Mouse (Mus musculus) heart, embryonic 14.5 days (tissue): ENCODE results near the gene Dync1i1. TPM values are rescaled to one million over a fixed set of nuclear protein-coding genes. Genes with fewer than 3 reads are reported as not detected.

Experiments used
- ATAC-seq: fragments of 200-750 bp; cut with Nextera tagmentation; 2 replicates; pipeline ENCODE4 v1.8.0; 2017; ENCODE audit warnings: low read depth, moderate TSS enrichment; ENCODE audit not compliant: insufficient number of reproducible peaks, insufficient read depth, low FRiP score
- H3K27ac ChIP-seq, 2 experiments: fragments of 200-500 bp in 1 of 2; fragments of 300-500 bp in 1 of 2; sonication (generic) in 1 of 2; replicated peaks in 1 of 2; 2 replicates each; pipeline ENCODE4 v1.5.1; 2012 to 2014; ENCODE audit warnings: low read depth in 2 of 2, low read length in 2 of 2, control low read depth in 1 of 2, mild to moderate bottlenecking in 1 of 2, mixed read lengths in 1 of 2; ENCODE audit not compliant: control insufficient read depth in 1 of 2, insufficient read depth in 1 of 2
- H3K27me3 ChIP-seq: fragments of 300-500 bp; sonication (generic); 2 replicates; pipeline ENCODE4 v1.6.1; 2014; ENCODE audit warnings: mild to moderate bottlenecking, low read length, control low read depth; ENCODE audit not compliant: control insufficient read depth, insufficient read depth
- H3K36me3 ChIP-seq: fragments of 300-500 bp; sonication (generic); 2 replicates; pipeline ENCODE4 v1.6.1; 2014; ENCODE audit warnings: mild to moderate bottlenecking, control low read depth, low read length, mixed read lengths; ENCODE audit not compliant: control insufficient read depth, insufficient read depth
- H3K4me1 ChIP-seq, 2 experiments: fragments of 200-500 bp in 1 of 2; fragments of 300-500 bp in 1 of 2; sonication (generic) in 1 of 2; 2 replicates each; pipeline ENCODE4 v1.6.1; 2012 to 2014; ENCODE audit warnings: low read length in 2 of 2, control low read depth in 1 of 2, mixed read lengths in 1 of 2; ENCODE audit not compliant: control insufficient read depth in 2 of 2, insufficient read depth in 2 of 2
- H3K4me2 ChIP-seq: fragments of 300-500 bp; sonication (generic); 2 replicates; pipeline ENCODE4 v1.6.1; 2014; ENCODE audit warnings: mild to moderate bottlenecking, low read length
- H3K4me3 ChIP-seq, 2 experiments: fragments of 200-500 bp in 1 of 2; fragments of 300-500 bp in 1 of 2; sonication (generic) in 1 of 2; 2 replicates each; pipeline ENCODE4 v1.5.1; 2012 to 2014; ENCODE audit warnings: low read length in 2 of 2, mild to moderate bottlenecking in 2 of 2, control low read depth in 1 of 2, low read depth in 1 of 2, moderate library complexity in 1 of 2; ENCODE audit not compliant: control insufficient read depth in 1 of 2, insufficient read depth in 1 of 2
- H3K9ac ChIP-seq: fragments of 300-500 bp; sonication (generic); 2 replicates; pipeline ENCODE4 v1.6.1; 2014; ENCODE audit warnings: mild to moderate bottlenecking, low read length
- H3K9me3 ChIP-seq: fragments of 300-500 bp; sonication (generic); 2 replicates; pipeline ENCODE4 v1.6.1; 2016; ENCODE audit warnings: low read length, control low read depth; ENCODE audit not compliant: control insufficient read depth
- WGBS: fragments of 180-500 bp; shearing (Covaris S2); extraction: QIAGEN DNeasy Blood & Tissue Kit; methylation state at CpG from one replicate; pipeline ENCODE4 v1.1.7; 2014; 5-methylcytosine and 5-hydroxymethylcytosine counted together
- polyA plus RNA-seq: library from polyadenylated mRNA; unstranded; fragments of >200 nt; fragmentation: Nextera tagmentation; extraction: Ambion mirVana; gene quantifications from 2 replicates; pipeline ENCODE4 v1.2.1, GENCODE M21; 2014

The Dync1i1 gene
- polyA plus RNA-seq, 1 experiment from 2014 or later: 3.3 TPM

DNA sequence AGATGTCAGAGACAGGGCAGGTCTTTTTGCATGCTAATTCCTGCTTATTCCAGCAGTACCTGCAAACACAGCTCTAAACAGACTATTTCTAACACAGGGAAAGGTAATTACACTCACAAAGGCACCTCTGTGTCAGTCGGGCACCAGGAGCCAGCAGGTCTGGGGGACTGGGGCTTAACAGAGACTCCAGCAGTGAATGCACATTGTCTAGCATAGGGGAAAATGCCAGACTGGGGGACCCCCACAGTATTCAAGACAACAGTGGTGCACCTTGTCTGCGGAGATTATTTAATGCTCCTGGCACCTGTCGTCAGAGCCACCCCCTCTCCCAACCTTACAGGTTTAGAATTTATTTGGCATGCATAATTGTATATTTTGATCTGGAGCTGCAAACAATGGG is 333.1 kb downstream of the Dync1i1 start:
- Histone ChIP-seq H3K27me3 (no peaks in the 10 kb centered on the region), H3K4me2 (no peak overlapping the region), H3K4me3 (no peak overlapping the region), H3K36me3 (no peaks in the 10 kb centered on the region), H3K4me1 (peaks cover 9 to 20% of the 10 kb centered on the region in 2 experiments), H3K27ac (no peak overlapping the region), H3K9me3 (no peaks in the 10 kb centered on the region), H3K9ac (no peak overlapping the region)
- ATAC-seq: no peak
- 65% methylated on average over 3 of the region's 3 CpGs for WGBS

DNA sequence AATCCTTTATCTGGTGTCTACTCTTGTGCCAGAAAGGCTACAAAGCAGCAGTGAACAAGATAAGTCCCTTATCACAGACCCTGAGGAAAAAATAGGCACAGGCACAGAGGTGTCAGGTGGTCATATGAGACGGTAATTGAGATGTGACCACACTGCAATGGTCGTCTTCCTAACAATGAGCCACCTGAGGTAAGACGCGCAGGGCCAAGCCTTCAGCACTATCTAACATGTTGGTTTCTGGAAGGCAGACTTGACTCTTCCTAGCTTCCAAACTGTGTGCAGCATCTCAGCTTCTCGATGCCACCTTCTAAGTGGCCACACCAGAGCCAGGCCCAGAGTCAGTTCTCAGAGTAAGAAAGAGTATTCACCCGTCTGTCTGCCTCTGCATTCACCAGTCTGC is 341.8 kb downstream of the Dync1i1 start:
- Histone ChIP-seq H3K4me1 (peaks cover 12 to 18% of the 10 kb centered on the region in 2 experiments), H3K9ac (no peak overlapping the region), H3K9me3 (no peaks in the 10 kb centered on the region), H3K27me3 (no peaks in the 10 kb centered on the region), H3K4me2 (no peak overlapping the region), H3K27ac (no peak overlapping the region), H3K36me3 (no peaks in the 10 kb centered on the region), H3K4me3 (no peak overlapping the region)
- ATAC-seq: no peak
- WGBS: 41% methylated on average over 6 of the region's 6 CpGs

DNA sequence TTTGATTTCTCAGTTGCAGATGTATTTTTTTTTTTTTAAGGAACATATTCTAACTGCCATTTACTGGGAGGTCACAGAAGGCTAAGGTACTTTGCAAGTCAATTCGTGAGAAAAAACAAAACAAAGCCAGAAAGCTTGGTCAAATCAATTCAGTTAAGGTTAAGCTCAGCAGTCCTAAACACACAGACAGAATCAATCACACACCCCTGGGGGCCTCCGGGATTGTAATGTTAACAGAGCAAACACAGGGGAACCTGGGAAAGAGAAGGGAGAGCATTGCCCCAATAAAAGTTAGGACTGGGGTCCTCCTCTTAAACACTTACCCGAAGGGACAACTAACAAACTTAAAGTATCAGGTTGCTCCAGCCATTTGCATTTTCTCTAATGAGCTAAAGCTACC is 344.6 kb downstream of the Dync1i1 start:
- 38% methylated on average over 3 of the region's 3 CpGs for WGBS
- no peak overlapping the region for H3K4me2 ChIP-seq
- H3K9ac ChIP-seq: no peak overlapping the region
- peaks cover 12 to 15% of the 10 kb centered on the region in 2 experiments for H3K4me1 ChIP-seq
- ATAC-seq: no peak
- peaks cover 4% of the 10 kb centered on the region for H3K36me3 ChIP-seq
- no peak overlapping the region for H3K27ac ChIP-seq
- H3K9me3 ChIP-seq: no peaks in the 10 kb centered on the region
- no peak overlapping the region for H3K4me3 ChIP-seq
- no peaks in the 10 kb centered on the region for H3K27me3 ChIP-seq

DNA sequence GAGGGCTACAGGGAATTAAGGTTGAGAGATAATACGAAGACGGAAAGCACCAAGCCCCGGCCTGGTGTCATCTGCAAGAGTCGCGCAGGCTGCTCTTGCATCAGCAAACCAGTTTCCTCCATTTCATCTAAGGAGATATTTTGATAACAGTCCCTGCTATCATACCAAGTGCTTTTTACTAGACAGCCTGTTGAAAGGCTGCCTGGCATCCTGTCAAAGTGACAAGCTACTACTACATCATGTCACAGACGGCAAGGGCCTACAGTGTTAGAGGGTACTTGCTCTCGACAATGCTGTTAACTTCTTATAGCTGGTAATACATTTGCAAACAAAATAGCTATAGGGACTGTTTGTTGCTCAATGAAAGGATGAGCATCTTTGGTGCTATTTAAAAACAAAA is 345.6 kb downstream of the Dync1i1 start:
- H3K4me1 ChIP-seq: peaks cover 12 to 15% of the 10 kb centered on the region in 2 experiments; a peak in 3 of 4 replicates
- WGBS: 41% methylated on average over 7 of the region's 7 CpGs

DNA sequence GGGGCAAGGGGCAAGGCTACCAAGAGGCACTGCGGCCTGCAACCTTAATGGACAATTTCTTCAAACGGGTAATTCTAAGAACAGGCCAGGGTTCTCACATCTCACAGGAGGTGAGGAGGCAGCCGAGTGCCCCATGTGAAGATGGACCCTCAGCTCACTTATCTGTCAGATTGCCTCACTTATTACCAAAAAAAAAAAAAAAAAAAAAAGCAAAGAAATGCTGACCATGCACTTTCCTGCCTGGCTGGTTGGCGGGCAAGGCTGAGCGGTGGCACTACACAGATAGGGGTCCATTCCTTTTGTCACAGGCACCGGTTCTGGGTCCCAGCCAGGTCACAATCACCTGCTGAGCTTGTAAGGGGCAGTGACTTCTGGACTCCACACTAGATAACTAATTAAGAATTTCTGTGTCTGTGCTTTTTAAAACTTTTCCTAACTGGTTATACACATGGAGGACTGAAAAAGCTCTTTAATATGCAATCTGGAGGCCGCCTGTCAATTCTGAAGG is 350.6 kb downstream of the Dync1i1 start:
- WGBS: 85% methylated on average over 7 of the region's 7 CpGs
- H3K4me2 ChIP-seq: no peak overlapping the region

More for the DNA sequence above, 345.6 kb downstream of the Dync1i1 start:
- Histone ChIP-seq H3K4me2 (no peak overlapping the region), H3K4me3 (no peak overlapping the region), H3K27ac (no peak overlapping the region), H3K36me3 (peaks cover 4% of the 10 kb centered on the region), H3K27me3 (no peaks in the 10 kb centered on the region), H3K9me3 (no peaks in the 10 kb centered on the region), H3K9ac (no peak overlapping the region)
- no peak for ATAC-seq

DNA sequence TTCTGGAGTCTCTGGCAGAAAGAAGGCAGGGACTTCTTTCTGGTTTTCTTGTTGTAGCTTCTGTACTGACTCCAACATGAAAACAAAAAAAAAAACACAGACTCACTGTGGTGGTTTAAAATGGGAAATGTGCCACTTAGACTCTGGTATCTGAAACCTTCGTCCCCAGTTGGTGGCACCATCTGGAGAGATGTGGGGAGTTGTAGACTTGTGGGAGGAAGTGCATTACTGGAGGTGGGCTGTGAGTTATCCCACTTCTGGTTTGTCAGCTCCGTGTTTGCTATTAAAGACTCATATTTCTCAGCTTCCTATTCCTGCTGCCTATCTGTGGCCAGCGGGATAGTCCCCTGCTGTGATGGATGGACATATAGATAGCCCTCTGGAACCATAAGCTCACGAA is 351.8 kb downstream of the Dync1i1 start:
- H3K9me3 ChIP-seq: no peaks in the 10 kb centered on the region
- no peak for ATAC-seq
- H3K4me2 ChIP-seq: no peak overlapping the region
- H3K36me3 ChIP-seq: peaks cover 18% of the 10 kb centered on the region
- no peak overlapping the region for H3K27ac ChIP-seq
- no peaks in the 10 kb centered on the region for H3K27me3 ChIP-seq
- WGBS: 70% methylated on average over 4 of the region's 4 CpGs
- no peak overlapping the region for H3K9ac ChIP-seq
- no peaks in the 10 kb centered on the region for H3K4me1 ChIP-seq
- no peak overlapping the region for H3K4me3 ChIP-seq

More for the DNA sequence above, 350.6 kb downstream of the Dync1i1 start:
- H3K9me3 ChIP-seq: no peaks in the 10 kb centered on the region
- no peak overlapping the region for H3K9ac ChIP-seq
- no peak overlapping the region for H3K4me3 ChIP-seq
- no peak for ATAC-seq
- H3K36me3 ChIP-seq: peaks cover 13% of the 10 kb centered on the region
- peaks cover 0 to under 1% of the 10 kb centered on the region in 2 experiments; a peak in 2 of 4 replicates for H3K4me1 ChIP-seq
- H3K27ac ChIP-seq: no peak overlapping the region
- no peaks in the 10 kb centered on the region for H3K27me3 ChIP-seq

Other genes with a start within 250 kb of the Dync1i1 start
- 35.4 and 37.8 TPM in 2 replicates for gene Pdk4, start 229.3 kb upstream of the Dync1i1 start, polyA plus RNA-seq